In the genomic region with DNA sequence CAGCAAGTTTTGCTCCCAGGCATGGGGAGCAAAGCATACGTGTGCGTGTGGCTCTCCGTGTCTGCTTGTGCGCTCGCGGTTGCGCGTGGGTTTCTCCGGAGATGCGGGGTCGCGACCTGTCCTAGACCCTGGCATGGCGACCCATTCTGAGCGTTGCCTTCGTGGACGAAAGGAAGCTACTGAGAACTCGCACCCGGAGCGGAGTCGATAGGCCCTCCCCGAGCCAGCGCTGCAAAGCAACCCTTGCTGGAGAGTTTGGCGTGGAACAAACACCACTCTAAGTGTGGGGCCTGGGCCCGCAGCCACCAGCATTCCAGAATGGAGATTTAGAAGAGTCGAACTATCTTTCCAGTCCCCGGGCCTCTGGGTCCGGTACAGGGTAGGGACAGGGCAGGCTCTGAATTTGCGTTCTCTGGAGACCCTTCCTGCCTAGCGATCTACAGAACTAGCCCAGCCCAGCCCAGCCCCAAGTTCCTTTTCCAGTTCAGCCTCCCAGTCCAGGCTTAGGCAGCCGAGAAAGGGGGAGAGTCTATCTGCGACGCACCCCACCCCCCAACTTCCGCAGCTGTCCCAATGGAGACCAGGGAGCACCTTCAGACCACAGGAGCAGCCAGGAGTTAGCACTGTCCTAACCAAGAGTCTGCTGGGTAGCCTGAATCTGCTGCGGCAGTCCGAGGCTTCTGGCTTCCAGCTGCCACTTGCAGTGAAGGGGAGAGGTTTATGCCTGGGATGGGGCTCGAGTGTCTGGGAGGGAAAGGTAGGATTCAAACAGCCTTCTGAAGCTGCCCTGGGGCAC, we compare ENCODE assay signal across 11 mouse cellular contexts. TPM values are rescaled to one million over a fixed set of nuclear protein-coding genes. Genes with fewer than 3 reads are reported as not detected.
DNase-seq lines count a peak whose midpoint lies in the region; ATAC-seq lines count a peak whose summit lies in the region.
"Had no signal": no experiment of that assay in that cellular context is flagged by ENCODE, and none has a peak within 500 bp of the region (broad histone marks: within the 10 kb centered on the region; RNA-seq: fewer than 3 reads in every experiment).

No protein-coding gene starts in this region.

- no peak overlapping the region for H3K9ac ChIP-seq in heart, embryonic 14.5 days (ENCODE audit: low read length)
- H3K9ac ChIP-seq in forebrain, embryonic 15.5 days (replicated peaks), result no peak overlapping the region
- H3K9ac ChIP-seq in midbrain, embryonic 12.5 days (replicated peaks), result peak overlapping the region; percentile 99
- H3K9ac ChIP-seq: kidney, embryonic 15.5 days had no signal

- no peak overlapping the region for H3K27ac ChIP-seq in heart, embryonic 14.5 days (replicated peaks in 1 of 2; ENCODE audit: control insufficient read depth in 1 of 2, insufficient read depth in 1 of 2, low read depth in 2 of 2, low read length in 2 of 2)
- H3K27ac ChIP-seq in forebrain, embryonic 15.5 days (replicated peaks), result no peak overlapping the region
- H3K27ac ChIP-seq in midbrain, embryonic 12.5 days (replicated peaks), result peak overlapping the region; percentile 87
- H3K27ac ChIP-seq: kidney, embryonic 15.5 days had no signal

- peaks cover 88% of the 10 kb centered on the region for H3K27me3 ChIP-seq in heart, embryonic 14.5 days (ENCODE audit: control insufficient read depth, insufficient read depth, low read length)
- peaks cover 84% of the 10 kb centered on the region for H3K27me3 ChIP-seq in forebrain, embryonic 15.5 days
- peaks cover 21% of the 10 kb centered on the region; the same call in 1 of the 2 replicates for H3K27me3 ChIP-seq in midbrain, embryonic 12.5 days

- DNase-seq in heart, postnatal 14 days, result no peak
- DNase-seq in cerebellum, postnatal 25 days, result peak; percentile 40 to 44
- DNase-seq in adrenal gland, adult 8-10 months, result no peak
- no peak for DNase-seq in frontal cortex, postnatal 25 days (ENCODE audit: low spot score in 2 of 2)
- DNase-seq in frontal cortex, postnatal 14 days (ENCODE audit: low spot score in 2 of 2), result no peak

- no peaks in the 10 kb centered on the region for H3K9me3 ChIP-seq in heart, embryonic 14.5 days (ENCODE audit: control insufficient read depth, low read length)
- no peaks in the 10 kb centered on the region for H3K9me3 ChIP-seq in forebrain, embryonic 15.5 days
- no peaks in the 10 kb centered on the region for H3K9me3 ChIP-seq in midbrain, embryonic 12.5 days
- H3K9me3 ChIP-seq: G1E; kidney, embryonic 15.5 days had no signal

- no peaks in the 10 kb centered on the region for H3K36me3 ChIP-seq in heart, embryonic 14.5 days (ENCODE audit: control insufficient read depth, insufficient read depth, low read length)
- no peaks in the 10 kb centered on the region for H3K36me3 ChIP-seq in forebrain, embryonic 15.5 days
- no peaks in the 10 kb centered on the region for H3K36me3 ChIP-seq in midbrain, embryonic 12.5 days
- H3K36me3 ChIP-seq: G1E; kidney, embryonic 15.5 days had no signal

- intact Hi-C loops in heart, postnatal 14 days (cut with DNase I), result no loop called here

- H3K4me3 ChIP-seq in heart, embryonic 14.5 days (ENCODE audit: control insufficient read depth in 1 of 2, insufficient read depth in 1 of 2, low read depth in 1 of 2, low read length in 2 of 2), result peak overlapping the region in 1 of 2 experiments; percentile 19; a peak in 3 of 4 replicates
- peak overlapping the region; percentile 20; the same call in 1 of the 2 replicates for H3K4me3 ChIP-seq in forebrain, embryonic 15.5 days
- peak overlapping the region; percentile 73 for H3K4me3 ChIP-seq in midbrain, embryonic 12.5 days
- H3K4me3 ChIP-seq: kidney, embryonic 15.5 days had no signal

- H3K4me2 ChIP-seq in heart, embryonic 14.5 days (ENCODE audit: low read length), result peak overlapping the region; percentile 21
- peak overlapping the region; percentile 31 for H3K4me2 ChIP-seq in forebrain, embryonic 15.5 days (replicated peaks)
- peak overlapping the region; percentile 94 for H3K4me2 ChIP-seq in midbrain, embryonic 12.5 days (replicated peaks)
- H3K4me2 ChIP-seq: kidney, embryonic 15.5 days had no signal

- WGBS in heart, embryonic 14.5 days, result 3% methylated on average over 36 of the region's 36 CpGs
- 4% methylated on average over 36 of the region's 36 CpGs for WGBS in forebrain, embryonic 15.5 days
- under 1% methylated on average over 36 of the region's 36 CpGs for WGBS in midbrain, embryonic 12.5 days

- ATAC-seq in heart, embryonic 14.5 days (ENCODE audit: insufficient number of reproducible peaks, insufficient read depth, low FRiP score, low read depth), result no peak
- peak; percentile 46; the same call in 1 of the 2 replicates for ATAC-seq in forebrain, embryonic 15.5 days (replicated peaks)
- peak; percentile 46 for ATAC-seq in midbrain, embryonic 12.5 days (ENCODE audit: low FRiP score, low read depth)

- H3K4me1 ChIP-seq in heart, embryonic 14.5 days (ENCODE audit: control insufficient read depth in 2 of 2, insufficient read depth in 2 of 2, low read length in 2 of 2), result peaks cover 3 to 6% of the 10 kb centered on the region in 2 experiments; a peak in 1 of 4 replicates
- H3K4me1 ChIP-seq in forebrain, embryonic 15.5 days, result peaks cover 9% of the 10 kb centered on the region
- peaks cover 31% of the 10 kb centered on the region for H3K4me1 ChIP-seq in midbrain, embryonic 12.5 days

RNA-seq across cellular contexts. Expression of a gene that starts 0.6 kb away (rescaled TPM):
- polyA plus RNA-seq in heart, embryonic 14.5 days (2014; fragmentation: Nextera tagmentation; extraction: Ambion mirVana), result not detected in 2 replicates
- not detected for total RNA-seq in heart, postnatal 14 days (2021)
- polyA plus RNA-seq in forebrain, embryonic 15.5 days (2015; fragmentation: Nextera tagmentation; extraction: Ambion mirVana), result 10.7 and 18.8 TPM in 2 replicates
- polyA plus RNA-seq in midbrain, embryonic 12.5 days (2016; fragmentation: Nextera tagmentation; extraction: Ambion mirVana), result 180 and 189 TPM in 2 replicates
- total RNA-seq in adrenal gland, adult 8-10 months (2022), result not detected
- polyA plus RNA-seq: G1E; kidney, embryonic 15.5 days; liver, embryonic 16.5 days had no signal

Comparison
In these comparisons a context has a peak if more than half of its experiments do, and no peak if none do; other contexts are left out.
1. H3K4me2 ChIP-seq: peak in every context shown above with its lines; median percentile 94 in midbrain, embryonic 12.5 days; 31 in forebrain, embryonic 15.5 days; 21 in heart, embryonic 14.5 days.
2. DNase-seq: peak in cerebellum, postnatal 25 days (2 of 2); none in heart, postnatal 14 days (0 of 2), adrenal gland, adult 8-10 months (single experiment), frontal cortex, postnatal 25 days (0 of 2) and frontal cortex, postnatal 14 days (0 of 2).
3. RNA of a gene that starts 0.6 kb away (polyA plus RNA-seq): 180 to 189 TPM in midbrain, embryonic 12.5 days and 10.7 to 18.8 TPM in forebrain, embryonic 15.5 days; not detected in heart, embryonic 14.5 days; every median in the first group is over 10 times any median in the second.